Comparison of ENCODE assay signal across 20 mouse cellular contexts in the genomic region with DNA sequence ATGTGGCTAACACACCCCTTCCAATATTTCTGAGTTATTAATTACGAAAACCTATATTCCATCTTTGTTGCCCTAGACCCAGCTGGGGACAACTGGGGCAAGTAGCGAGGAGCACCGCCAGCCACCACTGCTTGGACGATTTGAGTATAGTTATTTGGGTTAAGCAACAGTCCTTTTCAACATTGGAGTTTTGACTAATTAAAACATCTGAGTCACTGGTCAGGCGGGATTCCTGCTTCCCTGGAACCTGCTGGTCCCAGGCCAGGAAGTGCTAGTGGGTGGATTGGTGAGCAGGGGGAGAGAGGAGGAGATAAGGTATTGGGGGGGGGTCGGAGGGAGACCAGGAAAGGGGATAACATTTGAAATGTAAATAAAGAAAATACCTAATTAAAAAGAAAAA. TPM values are rescaled to one million over a fixed set of nuclear protein-coding genes. Genes with fewer than 3 reads are reported as not detected.
DNase-seq lines count a peak whose midpoint lies in the region; ATAC-seq and TF ChIP-seq lines count a peak whose summit lies in the region.
"Had no signal": no experiment of that assay in that cellular context is flagged by ENCODE, and none has a peak within 500 bp of the region (broad histone marks: within the 10 kb centered on the region; RNA-seq: fewer than 3 reads in every experiment).

No protein-coding gene starts in this region.

- DNase-seq in Muller cell, postnatal 12 days (ENCODE audit: inconsistent ontology term): peak; percentile 84
- peak; percentile 19 for DNase-seq in Patski (ENCODE audit: low read depth, low spot score)
- DNase-seq in frontal cortex, postnatal 14 days (ENCODE audit: low spot score in 2 of 2): no peak
- DNase-seq: adrenal gland, adult 2 months; adrenal gland, adult 8-10 months; adrenal gland, postnatal 10 days; adrenal gland, postnatal 14 days; adrenal gland, postnatal 25 days; adrenal gland, postnatal 36 days; B cell, adult 2 months; cerebellum, adult 11 months; cerebellum, adult 11-12 months; cerebellum, adult 18-20 months; cerebellum, adult 2 months; cerebellum, adult 8-10 months had no signal

- in situ Hi-C loops in Patski (cut with MboI; ENCODE audit: low pct_unique_long_range_greater_than_20kb): no loop called here

- POLR2A ChIA-PET in Patski (lab: Charles Lee): no interaction called here

- no peak for TF ChIP-seq CTCF in Patski (IDR thresholded peaks at IDR 0.05)

- ATAC-seq in Patski: peak; percentile 63
- no peak for ATAC-seq in erythroblast, adult 5-6 weeks (replicated peaks; ENCODE audit: low FRiP score, poor library complexity, severe bottlenecking)
- ATAC-seq: activated CD4-positive, CD25-positive, alpha-beta regulatory T cell, adult 4 months; CD4-positive, CD25-positive, alpha-beta regulatory T cell, adult 4 months had no signal

- no peaks in the 10 kb centered on the region for H3K27me3 ChIP-seq in Patski
- H3K27me3 ChIP-seq: CH12.LX had no signal

- CTCF ChIA-PET in Patski (lab: Charles Lee): interaction anchor here (1.1 to 1.2 kb wide), 2 partner anchors 12 to 13 kb away, joined by 3 to 4 read pairs; no protein-coding TSS in a partner anchor

RNA-seq across cellular contexts. Expression of a gene that starts 59.4 kb away (rescaled TPM):
- polyA plus RNA-seq in Patski (2021): 23.5 TPM
- total RNA-seq in erythroblast, adult 5-6 weeks (2015; ENCODE audit: low replicate concordance): not detected in 2 replicates
- 2.7 TPM in 1 of 2 replicates, not detected in the other for total RNA-seq in erythroblast, adult 5-6 weeks (2017; ENCODE audit: low replicate concordance)
- total RNA-seq: G1E had no signal
- polyA plus RNA-seq: CD4-positive, CD25-positive, alpha-beta regulatory T cell, adult 4 months; G1E had no signal

Comparison
In these comparisons a context has a peak if more than half of its experiments do, and no peak if none do; other contexts are left out.
1. DNase-seq: peak in Muller cell, postnatal 12 days (single experiment) and Patski (single experiment); none in frontal cortex, postnatal 14 days (0 of 2).